In genomic region chr10:128744211-128744610, GRCm38 (mm10) we compare ENCODE assay signal across 8 mouse cellular contexts. TPM values are rescaled to one million over a fixed set of nuclear protein-coding genes. Genes with fewer than 3 reads are reported as not detected.
A peak's percentile ranks its signal among the peaks of the same experiment; 100 is the strongest.
DNase-seq lines count a peak whose midpoint lies in the region; ATAC-seq and TF ChIP-seq lines count a peak whose summit lies in the region.

No protein-coding gene starts in this region.

- peaks cover 34% of the 10 kb centered on the region for H3K4me1 ChIP-seq in heart, embryonic 13.5 days
- peaks cover 12 to 17% of the 10 kb centered on the region in 2 experiments for H3K4me1 ChIP-seq in ES-E14 (ENCODE audit: control insufficient read depth in 2 of 2, insufficient read depth in 2 of 2, low read length in 2 of 2, poor library complexity in 1 of 2)
- peaks cover 13% of the 10 kb centered on the region for H3K4me1 ChIP-seq in forebrain, postnatal 0 days (ENCODE audit: insufficient read depth)
- peaks cover 53% of the 10 kb centered on the region for H3K4me1 ChIP-seq in liver, embryonic 12.5 days

- no peak for ATAC-seq in heart, embryonic 13.5 days (ENCODE audit: extremely low read depth, insufficient number of reproducible peaks, low FRiP score, low TSS enrichment)
- no peak for ATAC-seq in forebrain, postnatal 0 days
- no peak for ATAC-seq in liver, embryonic 12.5 days
- ATAC-seq in activated CD4-positive, CD25-positive, alpha-beta regulatory T cell, adult 4 months = no peak

- H3K27me3 ChIP-seq in heart, embryonic 13.5 days (replicated peaks) = peaks cover 18% of the 10 kb centered on the region
- peaks cover 15% of the 10 kb centered on the region; the same call in 1 of the 2 replicates for H3K27me3 ChIP-seq in forebrain, postnatal 0 days (ENCODE audit: insufficient read depth, low read length)
- peaks cover 48% of the 10 kb centered on the region for H3K27me3 ChIP-seq in liver, embryonic 12.5 days (replicated peaks)

- H3K27ac ChIP-seq in heart, embryonic 13.5 days (replicated peaks) = peak overlapping the region; percentile 44
- H3K27ac ChIP-seq in ES-E14 (ENCODE audit: insufficient read depth, low read depth, low read length, poor library complexity, severe bottlenecking) = no peak overlapping the region
- no peak overlapping the region for H3K27ac ChIP-seq in forebrain, postnatal 0 days (ENCODE audit: low read depth, low read length)
- no peak overlapping the region for H3K27ac ChIP-seq in liver, embryonic 12.5 days

- no peaks in the 10 kb centered on the region for H3K9me3 ChIP-seq in heart, embryonic 13.5 days
- H3K9me3 ChIP-seq in ES-E14 (ENCODE audit: control insufficient read depth, insufficient read depth, low read depth, low read length) = no peaks in the 10 kb centered on the region
- no peaks in the 10 kb centered on the region for H3K9me3 ChIP-seq in forebrain, postnatal 0 days (ENCODE audit: low read length)
- no peaks in the 10 kb centered on the region for H3K9me3 ChIP-seq in liver, embryonic 12.5 days (replicated peaks)

- TF ChIP-seq CTCF in forebrain, postnatal 0 days (IDR thresholded peaks at IDR 0.05; ENCODE audit: low read depth) = no peak

- 13% methylated on average over 8 of the region's 8 CpGs for WGBS in heart, embryonic 13.5 days
- WGBS in forebrain, postnatal 0 days = 18% methylated on average over 8 of the region's 8 CpGs
- 25% methylated on average over 8 of the region's 8 CpGs for WGBS in liver, embryonic 12.5 days (ENCODE audit: insufficient replicate concordance)

- no peaks in the 10 kb centered on the region for H3K36me3 ChIP-seq in heart, embryonic 13.5 days
- H3K36me3 ChIP-seq in ES-E14 (ENCODE audit: control insufficient read depth, insufficient read depth, low read length, poor library complexity, severe bottlenecking) = no peaks in the 10 kb centered on the region
- no peaks in the 10 kb centered on the region for H3K36me3 ChIP-seq in forebrain, postnatal 0 days (ENCODE audit: insufficient read depth)
- H3K36me3 ChIP-seq in liver, embryonic 12.5 days = no peaks in the 10 kb centered on the region

- no peak for DNase-seq in heart, adult 11 months
- no peak for DNase-seq in ES-E14 (ENCODE audit: low read depth, low spot score)
- DNase-seq in forebrain, postnatal 0 days = no peak
- no peak for DNase-seq in adrenal gland, postnatal 25 days
- DNase-seq in layer of hippocampus, postnatal 14 days (ENCODE audit: low spot score in 2 of 2) = no peak

- H3K9ac ChIP-seq in heart, embryonic 13.5 days = peak overlapping the region; percentile 81
- peak overlapping the region; percentile 80 for H3K9ac ChIP-seq in ES-E14 (ENCODE audit: insufficient read depth, low read depth, low read length, poor library complexity, severe bottlenecking)
- peak overlapping the region; percentile 60 for H3K9ac ChIP-seq in forebrain, postnatal 0 days
- H3K9ac ChIP-seq in liver, embryonic 12.5 days = peak overlapping the region; percentile 65; the same call in 1 of the 2 replicates

- peak overlapping the region; percentile 95 for H3K4me2 ChIP-seq in heart, embryonic 13.5 days
- H3K4me2 ChIP-seq in forebrain, postnatal 0 days (ENCODE audit: low read depth) = peak overlapping the region; percentile 97
- H3K4me2 ChIP-seq in liver, embryonic 12.5 days = peak overlapping the region; percentile 80

- peak overlapping the region; percentile 62 for H3K4me3 ChIP-seq in heart, embryonic 13.5 days
- peak overlapping the region; percentile 82 to 89 for H3K4me3 ChIP-seq in ES-E14 (ENCODE audit: insufficient read depth in 1 of 2, low read depth in 1 of 2, low read length in 2 of 2, poor library complexity in 1 of 2, severe bottlenecking in 1 of 2)
- H3K4me3 ChIP-seq in forebrain, postnatal 0 days (ENCODE audit: low read depth, low read length) = peak overlapping the region; percentile 54
- peak overlapping the region; percentile 60 for H3K4me3 ChIP-seq in liver, embryonic 12.5 days

- in situ Hi-C loops in ES-E14 (cut with MboI; ENCODE audit: low sequenced_read_pairs in 2 of 2, unreplicated experiment in 2 of 2) = no loop called here

TF ChIP-seq in ES-E14, 5 proteins besides CTCF, POLR2A, EP300 and RAD21:
- TF ChIP-seq HCFC1 (IDR thresholded peaks at IDR 0.05; ENCODE audit: borderline replicate concordance, insufficient read depth, low read length) (no peak), ZC3H11A (IDR thresholded peaks at IDR 0.05; ENCODE audit: borderline replicate concordance, low read depth, low read length) (no peak), ZNF384 (IDR thresholded peaks at IDR 0.05; ENCODE audit: low read depth, low read length) (no peak), MAFK (IDR thresholded peaks at IDR 0.05; ENCODE audit: insufficient read depth, low read depth, low read length) (no peak), CHD2 (IDR thresholded peaks at IDR 0.05; ENCODE audit: low read depth, low read length) (no peak)

RNA-seq across cellular contexts. Expression of gene Dgka, which starts 0.4 kb away (rescaled TPM):
- polyA plus RNA-seq in heart, embryonic 13.5 days (2015; fragmentation: Nextera tagmentation; extraction: Ambion mirVana) = 4.8 and 5.0 TPM in 2 replicates
- 11.9 and 19.3 TPM in 2 replicates for total RNA-seq in ES-E14 (2012; rRNA removed)
- total RNA-seq in forebrain, postnatal 0 days (2014; rRNA removed) = 5.6 and 7.2 TPM in 2 replicates
- 4.3 and 4.8 TPM in 2 replicates for polyA plus RNA-seq in forebrain, postnatal 0 days (2015; fragmentation: Nextera tagmentation; extraction: Ambion mirVana)
- 2.8 TPM in 2 replicates for polyA plus RNA-seq in liver, embryonic 12.5 days (2016; fragmentation: Nextera tagmentation; extraction: Ambion mirVana)
- 100 to 1,000 TPM; 269 to 295 TPM for polyA plus RNA-seq in activated CD4-positive, CD25-positive, alpha-beta regulatory T cell, adult 4 months (2017; shearing (Covaris generic))
- total RNA-seq in adrenal gland, postnatal 25 days (2021) = 15.1 and 17.6 TPM in 2 replicates
- total RNA-seq in layer of hippocampus, postnatal 14 days (2021) = 10 to 100 TPM; 10.4 to 10.5 TPM

RNA-seq across cellular contexts. Expression of gene Pym1, which starts 3.5 kb away (rescaled TPM):
- polyA plus RNA-seq in heart, embryonic 13.5 days (2015; fragmentation: Nextera tagmentation; extraction: Ambion mirVana) = 22.1 and 22.7 TPM in 2 replicates
- 71.7 and 78.6 TPM in 2 replicates for total RNA-seq in ES-E14 (2012; rRNA removed)
- total RNA-seq in forebrain, postnatal 0 days (2014; rRNA removed) = 67.7 and 68.4 TPM in 2 replicates
- polyA plus RNA-seq in forebrain, postnatal 0 days (2015; fragmentation: Nextera tagmentation; extraction: Ambion mirVana) = 51.6 and 61.2 TPM in 2 replicates
- polyA plus RNA-seq in liver, embryonic 12.5 days (2016; fragmentation: Nextera tagmentation; extraction: Ambion mirVana) = 25.8 and 26.8 TPM in 2 replicates
- 10 to 100 TPM; 64.1 to 79.7 TPM for polyA plus RNA-seq in activated CD4-positive, CD25-positive, alpha-beta regulatory T cell, adult 4 months (2017; shearing (Covaris generic))
- 19.5 and 25.2 TPM in 2 replicates for total RNA-seq in adrenal gland, postnatal 25 days (2021)
- total RNA-seq in layer of hippocampus, postnatal 14 days (2021) = 10 to 100 TPM; 30.2 to 31.0 TPM

RNA-seq across cellular contexts. Expression of gene Cdk2, which starts 39.4 kb away (rescaled TPM):
- 86.6 and 92.0 TPM in 2 replicates for polyA plus RNA-seq in heart, embryonic 13.5 days (2015; fragmentation: Nextera tagmentation; extraction: Ambion mirVana)
- total RNA-seq in ES-E14 (2012; rRNA removed) = 40.7 and 43.5 TPM in 2 replicates
- 8.5 and 10.0 TPM in 2 replicates for total RNA-seq in forebrain, postnatal 0 days (2014; rRNA removed)
- 9.9 and 10.3 TPM in 2 replicates for polyA plus RNA-seq in forebrain, postnatal 0 days (2015; fragmentation: Nextera tagmentation; extraction: Ambion mirVana)
- polyA plus RNA-seq in liver, embryonic 12.5 days (2016; fragmentation: Nextera tagmentation; extraction: Ambion mirVana) = 82.8 and 84.9 TPM in 2 replicates
- 10 to 100 TPM; 24.0 to 29.2 TPM for polyA plus RNA-seq in activated CD4-positive, CD25-positive, alpha-beta regulatory T cell, adult 4 months (2017; shearing (Covaris generic))
- total RNA-seq in adrenal gland, postnatal 25 days (2021) = 27.4 and 29.0 TPM in 2 replicates
- 1 to 10 TPM; 6.1 to 9.3 TPM for total RNA-seq in layer of hippocampus, postnatal 14 days (2021)

RNA-seq across cellular contexts. Expression of gene Pmel, which starts 40.2 kb away (rescaled TPM):
- polyA plus RNA-seq in heart, embryonic 13.5 days (2015; fragmentation: Nextera tagmentation; extraction: Ambion mirVana) = 1.6 and 2.6 TPM in 2 replicates
- 11.4 and 44.2 TPM in 2 replicates for total RNA-seq in ES-E14 (2012; rRNA removed)
- 0.85 and 1.2 TPM in 2 replicates for total RNA-seq in forebrain, postnatal 0 days (2014; rRNA removed)
- polyA plus RNA-seq in forebrain, postnatal 0 days (2015; fragmentation: Nextera tagmentation; extraction: Ambion mirVana) = 0.67 and 0.86 TPM in 2 replicates
- 0.36 and 0.43 TPM in 2 replicates for polyA plus RNA-seq in liver, embryonic 12.5 days (2016; fragmentation: Nextera tagmentation; extraction: Ambion mirVana)
- 1 to 10 TPM; 2.6 to 5.7 TPM for polyA plus RNA-seq in activated CD4-positive, CD25-positive, alpha-beta regulatory T cell, adult 4 months (2017; shearing (Covaris generic))
- 1.5 and 2.2 TPM in 2 replicates for total RNA-seq in adrenal gland, postnatal 25 days (2021)
- 1 to 10 TPM; 1.5 to 1.6 TPM for total RNA-seq in layer of hippocampus, postnatal 14 days (2021)

RNA-seq across cellular contexts. Expression of gene Mmp19, which starts 46.5 kb away (rescaled TPM):
- 0.87 and 1.1 TPM in 2 replicates for polyA plus RNA-seq in heart, embryonic 13.5 days (2015; fragmentation: Nextera tagmentation; extraction: Ambion mirVana)
- 0.37 and 0.94 TPM in 2 replicates for total RNA-seq in ES-E14 (2012; rRNA removed)
- 0.57 and 0.69 TPM in 2 replicates for total RNA-seq in forebrain, postnatal 0 days (2014; rRNA removed)
- polyA plus RNA-seq in forebrain, postnatal 0 days (2015; fragmentation: Nextera tagmentation; extraction: Ambion mirVana) = 0.33 and 0.36 TPM in 2 replicates
- polyA plus RNA-seq in liver, embryonic 12.5 days (2016; fragmentation: Nextera tagmentation; extraction: Ambion mirVana) = 5.5 and 6.8 TPM in 2 replicates
- not detected for polyA plus RNA-seq in activated CD4-positive, CD25-positive, alpha-beta regulatory T cell, adult 4 months (2017; shearing (Covaris generic))
- total RNA-seq in adrenal gland, postnatal 25 days (2021) = 38.6 and 46.9 TPM in 2 replicates
- 1 to 10 TPM in 1 of 2 experiments, under 1 TPM in 1; 0.83 to 1.2 TPM for total RNA-seq in layer of hippocampus, postnatal 14 days (2021)
